Mouse (Mus musculus) neural tube, embryonic 15.5 days (tissue): ENCODE measurements around the gene Pde4d. TPM values are rescaled to one million over a fixed set of nuclear protein-coding genes. Genes with fewer than 3 reads are reported as not detected.

Source experiments
- ATAC-seq: fragments of 200-750 bp; cut with Nextera tagmentation; 2 replicates; pipeline ENCODE4 v1.8.0; 2017; ENCODE audit warnings: mild to moderate bottlenecking, moderate TSS enrichment, moderate library complexity; ENCODE audit not compliant: low FRiP score
- H3K27ac ChIP-seq: fragments of 300-500 bp; sonication (generic); replicated peaks from 2 replicates; pipeline ENCODE4 v1.5.1; 2015; ENCODE audit warnings: mild to moderate bottlenecking, inconsistent platforms
- H3K27me3 ChIP-seq: fragments of 300-500 bp; sonication (generic); replicated peaks from 2 replicates; pipeline ENCODE4 v1.6.1; 2015; ENCODE audit warnings: inconsistent platforms
- H3K36me3 ChIP-seq: fragments of 300-500 bp; sonication (generic); 2 replicates; pipeline ENCODE4 v1.6.1; 2015; ENCODE audit warnings: inconsistent platforms
- H3K4me1 ChIP-seq: fragments of 300-500 bp; sonication (generic); 2 replicates; pipeline ENCODE4 v1.6.1; 2015; ENCODE audit warnings: inconsistent platforms
- H3K4me2 ChIP-seq: fragments of 300-500 bp; sonication (generic); 2 replicates; pipeline ENCODE4 v1.6.1; 2015; ENCODE audit warnings: inconsistent platforms, mild to moderate bottlenecking, moderate library complexity
- H3K4me3 ChIP-seq: fragments of 300-500 bp; sonication (generic); replicated peaks from 2 replicates; pipeline ENCODE4 v1.5.1; 2015; ENCODE audit warnings: mild to moderate bottlenecking, inconsistent platforms
- H3K9ac ChIP-seq: fragments of 300-500 bp; sonication (generic); replicated peaks from 2 replicates; pipeline ENCODE4 v1.6.1; 2015; ENCODE audit warnings: mild to moderate bottlenecking, inconsistent platforms
- H3K9me3 ChIP-seq: fragments of 300-500 bp; sonication (generic); replicated peaks from 2 replicates; pipeline ENCODE4 v1.6.1; 2016; ENCODE audit warnings: inconsistent platforms
- WGBS: fragments of 180-500 bp; shearing (Covaris S2); methylation state at CpG from one replicate; pipeline ENCODE4 v1.1.7; 2015; ENCODE audit warnings: mixed read lengths; 5-methylcytosine and 5-hydroxymethylcytosine counted together
- microRNA counts: library from miRNA; unstranded; fragments of <30 nt; microRNA quantifications from one replicate; lab custom pipeline; 2016
- microRNA-seq: library from miRNA; unstranded; fragments of <30 nt; microRNA quantifications from one replicate; pipeline ENCODE4, GENCODE M21; 2017
- polyA plus RNA-seq: library from polyadenylated mRNA; unstranded; fragments of >200 nt; fragmentation: Nextera tagmentation; extraction: Ambion mirVana; gene quantifications from 2 replicates; pipeline ENCODE4 v1.2.1, GENCODE M21; 2015

Pde4d gene
- polyA plus RNA-seq, 1 experiment from 2014 or later: 20.7 TPM

DNA sequence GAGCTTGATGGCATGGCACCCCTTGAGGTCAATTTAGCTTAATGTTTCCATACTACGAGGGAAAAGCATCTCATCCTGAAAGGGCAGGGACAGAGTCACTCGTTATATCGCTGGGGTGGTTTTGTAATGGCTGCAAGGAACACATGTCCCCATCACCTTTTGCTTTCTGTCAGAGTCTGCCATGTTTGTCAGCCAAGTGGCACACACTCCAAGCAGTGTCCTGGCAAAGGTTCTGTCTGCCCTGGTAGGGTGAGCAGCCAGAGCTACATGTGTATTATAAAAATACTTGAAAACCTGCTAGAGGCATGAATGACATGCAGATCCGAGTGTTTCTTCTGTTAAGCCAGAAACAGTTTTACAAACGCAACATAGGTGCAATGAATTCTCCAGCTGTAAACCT lies 1535.7 kb downstream of the Pde4d start:
- H3K4me1 ChIP-seq: peaks cover 3% of the 10 kb centered on the region; the same call in 1 of the 2 replicates
- no peak overlapping the region for H3K27ac ChIP-seq
- H3K36me3 ChIP-seq: no peaks in the 10 kb centered on the region
- H3K9me3 ChIP-seq: no peaks in the 10 kb centered on the region
- no peak overlapping the region for H3K4me3 ChIP-seq
- no peaks in the 10 kb centered on the region for H3K27me3 ChIP-seq
- H3K9ac ChIP-seq: no peak overlapping the region
- no peak overlapping the region for H3K4me2 ChIP-seq
- no peak for ATAC-seq
- WGBS: 82% methylated on average over 5 of the region's 5 CpGs

DNA sequence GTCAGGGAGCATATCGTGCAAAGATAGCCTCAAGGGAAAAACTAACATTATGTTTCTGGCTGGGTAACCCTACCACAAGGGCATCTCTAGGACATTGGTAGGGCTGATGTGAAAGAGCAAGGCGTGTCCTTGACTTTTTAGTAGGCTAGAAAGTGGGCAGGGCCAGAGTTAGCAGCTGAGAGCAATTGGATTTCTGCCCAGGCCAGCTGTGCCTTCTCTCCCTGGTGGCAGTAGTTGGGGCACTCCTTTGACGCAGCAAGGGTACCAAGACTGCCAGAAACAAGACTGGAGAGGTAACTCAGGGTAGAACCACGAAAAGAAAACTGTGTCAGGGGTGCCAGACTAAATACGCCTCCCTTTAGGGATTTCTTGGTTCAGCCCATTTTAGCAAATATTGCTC lies 1536.1 kb downstream of the Pde4d start:
- no peak overlapping the region for H3K27ac ChIP-seq
- no peaks in the 10 kb centered on the region for H3K9me3 ChIP-seq
- no peak overlapping the region for H3K4me3 ChIP-seq
- 60% methylated on average over 5 of the region's 5 CpGs for WGBS
- no peaks in the 10 kb centered on the region for H3K27me3 ChIP-seq
- no peaks in the 10 kb centered on the region for H3K36me3 ChIP-seq
- H3K4me1 ChIP-seq: peaks cover 3% of the 10 kb centered on the region; the same call in 1 of the 2 replicates
- no peak for ATAC-seq
- no peak overlapping the region for H3K9ac ChIP-seq
- H3K4me2 ChIP-seq: no peak overlapping the region

DNA sequence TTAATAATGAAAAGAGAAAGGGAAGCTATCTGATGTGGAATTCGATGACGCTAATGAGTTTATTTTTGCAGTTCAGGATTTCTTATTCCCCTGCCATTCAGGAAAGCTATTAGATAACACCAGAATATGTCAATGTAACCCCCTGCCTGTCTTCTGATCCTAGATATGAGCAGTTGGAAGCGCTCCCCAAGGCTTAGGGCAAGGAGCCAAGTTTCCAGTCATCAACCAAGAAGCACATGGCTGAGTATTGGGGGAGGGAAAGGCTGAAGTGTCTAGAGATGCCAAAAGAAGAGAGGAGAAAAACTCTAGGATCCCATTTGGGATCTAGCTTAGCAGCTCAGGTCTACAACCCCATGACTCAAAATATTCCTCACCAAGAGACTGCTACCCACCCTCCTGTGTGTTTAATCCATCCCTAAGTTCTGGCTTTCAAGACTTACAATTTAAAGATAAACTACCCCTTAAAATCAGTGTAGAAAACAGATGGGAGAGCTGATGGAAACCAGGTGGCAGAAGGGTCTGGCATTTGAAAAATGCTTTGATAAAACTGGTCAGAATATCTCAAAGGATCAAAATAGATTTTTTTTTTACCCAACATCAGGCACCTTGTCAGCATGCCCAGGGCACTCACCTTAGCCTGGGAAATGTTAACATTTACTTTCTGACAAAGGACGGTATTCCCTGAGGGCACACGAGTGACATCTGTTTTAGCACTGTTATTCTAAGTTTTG lies 1543.2 kb downstream of the Pde4d start:
- Histone ChIP-seq H3K27me3 (no peaks in the 10 kb centered on the region), H3K27ac (no peak overlapping the region), H3K9me3 (no peaks in the 10 kb centered on the region), H3K9ac (no peak overlapping the region), H3K4me2 (no peak overlapping the region), H3K4me3 (no peak overlapping the region), H3K36me3 (no peaks in the 10 kb centered on the region), H3K4me1 (no peaks in the 10 kb centered on the region)
- no peak for ATAC-seq
- WGBS: 67% methylated on average over 5 of the region's 5 CpGs

DNA sequence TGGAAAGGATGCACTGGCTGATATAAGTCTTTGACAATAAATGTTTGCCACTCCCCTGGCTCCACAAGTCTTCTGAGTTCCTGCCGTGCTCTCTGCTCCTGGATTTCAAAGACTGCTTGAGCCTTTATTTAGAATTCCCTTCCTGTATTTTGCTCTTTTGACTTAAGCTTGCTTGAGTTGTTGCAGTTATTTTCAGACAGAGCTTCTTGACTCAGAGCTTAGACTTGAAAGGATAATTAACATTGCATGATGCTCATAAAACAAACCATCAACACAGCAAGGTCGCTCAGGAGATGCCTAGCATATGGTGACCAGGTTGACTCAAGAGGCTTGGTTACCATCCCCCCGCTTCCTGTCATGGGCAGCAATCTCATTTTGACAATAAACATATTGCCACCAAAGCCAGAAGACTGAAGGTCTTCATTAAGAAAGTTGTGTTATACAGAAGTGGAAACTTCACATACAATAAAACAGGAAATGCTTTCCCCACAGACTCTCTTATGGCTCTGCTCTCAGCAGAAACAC lies 1544.6 kb downstream of the Pde4d start:
- Histone ChIP-seq H3K27me3 (no peaks in the 10 kb centered on the region), H3K9me3 (no peaks in the 10 kb centered on the region), H3K4me1 (no peaks in the 10 kb centered on the region), H3K36me3 (no peaks in the 10 kb centered on the region), H3K9ac (no peak overlapping the region), H3K27ac (no peak overlapping the region), H3K4me2 (no peak overlapping the region), H3K4me3 (no peak overlapping the region)
- WGBS: 76% methylated on average over 3 of the region's 3 CpGs
- ATAC-seq: no peak

DNA sequence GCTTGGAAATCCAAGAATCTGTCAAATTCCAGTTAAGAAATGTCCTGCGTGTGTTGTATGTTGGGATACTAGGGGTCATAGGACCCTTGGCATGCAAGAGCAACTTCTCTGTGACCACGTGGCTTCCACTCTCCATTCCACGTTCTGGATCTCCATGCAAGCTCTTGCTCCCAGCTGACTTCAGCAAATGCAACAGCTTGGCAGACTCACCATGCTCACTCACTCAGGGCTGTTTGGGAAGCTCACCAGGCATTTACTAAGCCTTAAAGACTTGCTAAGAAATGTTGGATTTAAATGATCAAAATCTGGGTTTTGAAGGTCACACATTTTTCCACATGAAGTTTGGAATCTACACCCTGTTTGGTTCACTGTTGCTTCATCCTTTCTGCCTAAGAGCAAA lies 1552.3 kb downstream of the Pde4d start:
- H3K4me2 ChIP-seq: no peak overlapping the region
- no peak for ATAC-seq
- H3K4me3 ChIP-seq: no peak overlapping the region
- no peak overlapping the region for H3K27ac ChIP-seq
- H3K4me1 ChIP-seq: no peaks in the 10 kb centered on the region
- no peaks in the 10 kb centered on the region for H3K9me3 ChIP-seq
- H3K36me3 ChIP-seq: no peaks in the 10 kb centered on the region
- WGBS: 90% methylated on average over 3 of the region's 3 CpGs
- H3K27me3 ChIP-seq: no peaks in the 10 kb centered on the region
- H3K9ac ChIP-seq: no peak overlapping the region

MicroRNAs encoded within 50 kb of the gene (microRNA counts, 519-probe panel; counts per million panel counts)
- microRNA mmu-miR-1904 (lab: Ali Mortazavi, UCI) (1,451 counts per million, percentile 14 among the panel's probes with 10 or more counts), microRNA mmu-miR-582-3p (lab: Ali Mortazavi, UCI) (not detected), microRNA mmu-miR-582-5p (lab: Ali Mortazavi, UCI) (2,380 counts per million, percentile 55 among the panel's probes with 10 or more counts)

Small RNA genes within 50 kb of the gene (microRNA-seq; reads per million reads assigned to microRNA genes)
- gene Mir1904: not detected
- 15.2 reads per million, percentile 30 among the genes with 10 or more reads in this experiment for gene Mir582

Other genes with a start within 250 kb of the Pde4d start
- gene Elovl7, start 235.5 kb upstream of the Pde4d start, polyA plus RNA-seq: 2.0 and 4.0 TPM in 2 replicates
- gene Depdc1b, start 133.6 kb upstream of the Pde4d start, polyA plus RNA-seq: 1.0 and 3.2 TPM in 2 replicates